Mouse (Mus musculus): Measurements from ENCODE around the gene F2rl1. TPM values are rescaled to one million over a fixed set of nuclear protein-coding genes. Genes with fewer than 3 reads are reported as not detected.

The F2rl1 gene
- polyA plus RNA-seq, 1 experiment, result 6.3 TPM

DNA sequence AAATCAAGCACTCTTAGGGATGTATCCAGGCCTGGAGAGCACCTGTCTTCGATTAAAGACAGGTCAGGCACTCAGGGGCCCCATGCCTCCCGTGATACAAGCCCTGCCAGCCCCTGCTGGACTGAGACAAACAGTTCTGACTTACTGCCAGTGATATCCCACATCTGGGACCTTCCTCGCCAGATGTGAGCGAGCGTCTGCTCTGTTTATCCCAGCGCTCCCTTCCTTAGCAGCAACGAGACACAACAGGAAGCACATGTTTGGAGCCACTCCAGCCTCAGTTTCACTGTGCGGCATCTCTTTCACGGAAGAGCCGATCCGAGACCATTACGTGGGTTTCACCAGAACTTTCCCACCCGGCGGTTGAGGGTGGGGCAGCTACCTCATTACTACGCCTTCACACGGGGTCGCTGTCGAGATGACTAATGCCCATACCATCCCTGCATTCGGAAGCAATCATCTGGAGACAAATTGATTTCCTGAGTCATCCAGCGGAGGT is 23.3 kb upstream of the F2rl1 start:
- H3K4me3 ChIP-seq (ENCODE audit: extremely low read depth, insufficient read depth, insufficient read length), result no peak overlapping the region
- H3K36me3 ChIP-seq (ENCODE audit: control insufficient read depth, insufficient read depth, low read length), result no peaks in the 10 kb centered on the region
- no peak for DNase-seq (ENCODE audit: low read depth in 1 of 2, low spot score in 2 of 2)

DNA sequence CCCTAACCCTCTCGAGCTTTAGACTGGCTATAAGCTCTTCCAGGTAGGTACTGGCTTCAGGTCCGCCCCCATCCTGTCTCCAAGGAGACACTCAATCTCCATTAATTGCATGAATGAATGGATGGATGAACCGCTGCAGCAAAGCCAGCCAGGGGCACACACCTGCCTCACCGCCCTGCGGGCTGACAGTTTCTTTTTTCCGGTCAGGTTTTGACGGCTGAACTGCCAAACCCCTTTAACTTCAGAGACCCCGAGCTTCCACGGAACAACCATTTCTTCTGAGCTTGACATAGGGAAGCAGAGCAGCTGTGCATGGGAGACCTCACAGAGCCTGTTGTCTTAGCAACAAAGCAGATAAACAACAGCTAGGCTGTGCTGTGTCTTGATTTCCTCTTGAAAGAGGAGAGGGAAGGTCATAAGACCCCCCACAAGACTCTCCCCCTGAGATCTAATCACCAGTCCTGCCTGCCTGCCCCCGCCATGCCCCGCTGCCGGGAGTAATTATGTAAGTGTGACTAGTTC is 22.1 kb upstream of the F2rl1 start:
- 0 out of 2 replicates have a peak, but pooled peaks cover 2% of the 10 kb centered on the region for H3K27me3 ChIP-seq (ENCODE audit: control insufficient read depth, insufficient read depth, low read length)
- TF ChIP-seq POLR2A (IDR thresholded peaks at IDR 0.05; ENCODE audit: low read depth, low read length) (no peak), CTCF (IDR thresholded peaks at IDR 0.05; ENCODE audit: extremely low read depth, insufficient read depth, insufficient read length, insufficient replicate concordance) (no peak)
- WGBS, result 71% methylated on average over 12 of the region's 12 CpGs
- DNase-seq (ENCODE audit: low read depth in 1 of 2, low spot score in 2 of 2), result no peak
- H3K4me3 ChIP-seq (ENCODE audit: extremely low read depth, insufficient read depth, insufficient read length), result no peak overlapping the region
- H3K36me3 ChIP-seq (ENCODE audit: control insufficient read depth, insufficient read depth, low read length), result no peaks in the 10 kb centered on the region
- H3K4me1 ChIP-seq (ENCODE audit: control insufficient read depth, insufficient read depth, insufficient read length), result no peaks in the 10 kb centered on the region
- no peak overlapping the region for H3K27ac ChIP-seq (ENCODE audit: insufficient read depth, low read length)

More for the DNA sequence above, 23.3 kb upstream of the F2rl1 start:
- TF ChIP-seq CTCF (IDR thresholded peaks at IDR 0.05; ENCODE audit: extremely low read depth, insufficient read depth, insufficient read length, insufficient replicate concordance) (no peak), POLR2A (IDR thresholded peaks at IDR 0.05; ENCODE audit: low read depth, low read length) (no peak)
- H3K4me1 ChIP-seq (ENCODE audit: control insufficient read depth, insufficient read depth, insufficient read length), result no peaks in the 10 kb centered on the region
- H3K27ac ChIP-seq (ENCODE audit: insufficient read depth, low read length), result no peak overlapping the region
- 0 out of 2 replicates have a peak, but pooled peaks cover 2% of the 10 kb centered on the region for H3K27me3 ChIP-seq (ENCODE audit: control insufficient read depth, insufficient read depth, low read length)
- WGBS, result 22% methylated on average over 20 of the region's 20 CpGs

DNA sequence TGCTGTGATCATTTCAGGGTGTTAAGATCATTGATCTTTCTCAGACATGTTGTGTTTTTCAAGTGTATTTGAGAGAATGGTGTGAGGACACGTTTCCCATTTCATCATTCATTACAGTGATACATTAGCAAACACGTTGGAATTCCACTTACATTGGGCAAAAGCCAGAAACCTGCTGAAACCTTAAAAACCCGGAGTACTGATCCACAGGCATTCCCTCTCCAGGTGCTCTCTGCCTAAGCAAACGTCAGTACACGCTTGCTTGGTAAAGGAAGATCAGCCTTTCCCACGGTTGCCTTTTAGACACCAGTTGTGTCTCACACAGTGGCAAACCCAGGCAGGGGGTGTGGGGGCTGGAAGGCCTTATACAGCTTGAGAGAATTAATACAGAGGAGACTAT is 21.2 kb upstream of the F2rl1 start:
- Histone ChIP-seq H3K27me3 (ENCODE audit: control insufficient read depth, insufficient read depth, low read length) (0 out of 2 replicates have a peak, but pooled peaks cover 2% of the 10 kb centered on the region), H3K4me1 (ENCODE audit: control insufficient read depth, insufficient read depth, insufficient read length) (no peaks in the 10 kb centered on the region), H3K36me3 (ENCODE audit: control insufficient read depth, insufficient read depth, low read length) (no peaks in the 10 kb centered on the region), H3K27ac (ENCODE audit: insufficient read depth, low read length) (no peak overlapping the region), H3K4me3 (ENCODE audit: extremely low read depth, insufficient read depth, insufficient read length) (no peak overlapping the region)
- TF ChIP-seq CTCF (IDR thresholded peaks at IDR 0.05; ENCODE audit: extremely low read depth, insufficient read depth, insufficient read length, insufficient replicate concordance) (no peak), POLR2A (IDR thresholded peaks at IDR 0.05; ENCODE audit: low read depth, low read length) (no peak)
- 89% methylated on average over 6 of the region's 6 CpGs for WGBS
- DNase-seq (ENCODE audit: low read depth in 1 of 2, low spot score in 2 of 2), result no peak

- TF ChIP-seq CTCF (IDR thresholded peaks at IDR 0.05; ENCODE audit: extremely low read depth, insufficient read depth, insufficient read length, insufficient replicate concordance) (no peak), POLR2A (IDR thresholded peaks at IDR 0.05; ENCODE audit: low read depth, low read length) (no peak)
- Histone ChIP-seq H3K27me3 (ENCODE audit: control insufficient read depth, insufficient read depth, low read length) (0 out of 2 replicates have a peak, but pooled peaks cover 2% of the 10 kb centered on the region), H3K36me3 (ENCODE audit: control insufficient read depth, insufficient read depth, low read length) (no peaks in the 10 kb centered on the region), H3K27ac (ENCODE audit: insufficient read depth, low read length) (no peak overlapping the region), H3K4me3 (ENCODE audit: extremely low read depth, insufficient read depth, insufficient read length) (no peak overlapping the region), H3K4me1 (ENCODE audit: control insufficient read depth, insufficient read depth, insufficient read length) (no peaks in the 10 kb centered on the region)
- WGBS, result 91% methylated on average over 7 of the region's 7 CpGs
- no peak for DNase-seq (ENCODE audit: low read depth in 1 of 2, low spot score in 2 of 2)
Measured at GRCm38 (mm10) chr13:95545729-95546186, 20.7 kb upstream of the F2rl1 start.

DNA sequence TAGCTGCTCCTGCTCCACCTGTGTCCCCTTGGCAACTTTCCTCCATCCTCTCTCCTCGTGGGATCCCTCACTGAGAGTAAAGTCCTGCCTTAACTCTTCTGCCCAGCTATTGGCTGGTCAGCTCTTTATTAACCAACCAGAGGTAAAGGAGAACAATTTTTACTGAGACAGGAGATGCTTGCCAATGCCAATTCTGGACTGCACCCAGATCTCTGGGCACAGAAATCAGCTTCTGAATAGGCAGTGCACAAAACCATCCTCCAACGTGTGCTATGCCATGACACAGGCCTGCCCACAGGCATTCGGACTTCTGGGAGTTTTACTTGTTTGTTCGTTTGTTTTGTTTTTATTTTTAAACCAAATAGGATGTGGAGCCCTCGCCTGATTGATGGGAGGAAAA is 13.0 kb upstream of the F2rl1 start:
- no peak for TF ChIP-seq POLR2A (IDR thresholded peaks at IDR 0.05; ENCODE audit: low read depth, low read length)
- no peak for TF ChIP-seq CTCF (IDR thresholded peaks at IDR 0.05; ENCODE audit: extremely low read depth, insufficient read depth, insufficient read length, insufficient replicate concordance)
- no peak for DNase-seq (ENCODE audit: low read depth in 1 of 2, low spot score in 2 of 2)
- Histone ChIP-seq H3K4me3 (ENCODE audit: extremely low read depth, insufficient read depth, insufficient read length) (no peak overlapping the region), H3K27ac (ENCODE audit: insufficient read depth, low read length) (no peak overlapping the region), H3K27me3 (ENCODE audit: control insufficient read depth, insufficient read depth, low read length) (no peaks in the 10 kb centered on the region), H3K4me1 (ENCODE audit: control insufficient read depth, insufficient read depth, insufficient read length) (no peaks in the 10 kb centered on the region), H3K36me3 (ENCODE audit: control insufficient read depth, insufficient read depth, low read length) (no peaks in the 10 kb centered on the region)
- 78% methylated on average over 5 of the region's 5 CpGs for WGBS

- Histone ChIP-seq H3K36me3 (ENCODE audit: control insufficient read depth, insufficient read depth, low read length) (no peaks in the 10 kb centered on the region), H3K27ac (ENCODE audit: insufficient read depth, low read length) (no peak overlapping the region), H3K4me1 (ENCODE audit: control insufficient read depth, insufficient read depth, insufficient read length) (no peaks in the 10 kb centered on the region), H3K4me3 (ENCODE audit: extremely low read depth, insufficient read depth, insufficient read length) (no peak overlapping the region), H3K27me3 (ENCODE audit: control insufficient read depth, insufficient read depth, low read length) (no peaks in the 10 kb centered on the region)
- WGBS, result 71% methylated on average over 5 of the region's 5 CpGs
- no peak for DNase-seq (ENCODE audit: low read depth in 1 of 2, low spot score in 2 of 2)
- no peak for TF ChIP-seq CTCF (IDR thresholded peaks at IDR 0.05; ENCODE audit: extremely low read depth, insufficient read depth, insufficient read length, insufficient replicate concordance)
Measured at GRCm38 (mm10) chr13:95536117-95536493, 11.1 kb upstream of the F2rl1 start.

- DNase-seq (ENCODE audit: low read depth in 1 of 2, low spot score in 2 of 2), result no peak
- no peaks in the 10 kb centered on the region for H3K27me3 ChIP-seq (ENCODE audit: control insufficient read depth, insufficient read depth, low read length)
- WGBS, result 39% methylated on average over 11 of the region's 11 CpGs
Measured at GRCm38 (mm10) chr13:95535461-95536116, 10.6 kb upstream of the F2rl1 start.

More at GRCm38 (mm10) chr13:95535461-95536116, 10.6 kb upstream of the F2rl1 start:
- no peaks in the 10 kb centered on the region for H3K4me1 ChIP-seq (ENCODE audit: control insufficient read depth, insufficient read depth, insufficient read length)
- no peak overlapping the region for H3K27ac ChIP-seq (ENCODE audit: insufficient read depth, low read length)
- TF ChIP-seq POLR2A (IDR thresholded peaks at IDR 0.05; ENCODE audit: low read depth, low read length) (no peak), CTCF (IDR thresholded peaks at IDR 0.05; ENCODE audit: extremely low read depth, insufficient read depth, insufficient read length, insufficient replicate concordance) (no peak)
- H3K4me3 ChIP-seq (ENCODE audit: extremely low read depth, insufficient read depth, insufficient read length), result no peak overlapping the region
- H3K36me3 ChIP-seq (ENCODE audit: control insufficient read depth, insufficient read depth, low read length), result no peaks in the 10 kb centered on the region

All from spleen, adult 2 months (tissue).